Mouse (Mus musculus) thymus, postnatal 0 days (tissue): Measurements from ENCODE around the gene Ramp1. TPM values are rescaled to one million over a fixed set of nuclear protein-coding genes. Genes with fewer than 3 reads are reported as not detected.

Experiments used
- DNase-seq: peaks from one replicate; pipeline ENCODE4 v3.0.0-alpha.2; 2015; ENCODE audit warnings: low spot score
- polyA plus RNA-seq: library from polyadenylated mRNA; unstranded; fragments of >200 nt; fragmentation: Nextera tagmentation; extraction: Ambion mirVana; gene quantifications from 2 replicates; pipeline ENCODE4 v1.2.1, GENCODE M21; 2015

Ramp1 gene
- polyA plus RNA-seq, 1 experiment from 2014 or later: 158 TPM

- DNase-seq: no peak
Observed at GRCm38 (mm10) chr1:91199793-91200192, 20.2 kb downstream of the Ramp1 start.

DNA sequence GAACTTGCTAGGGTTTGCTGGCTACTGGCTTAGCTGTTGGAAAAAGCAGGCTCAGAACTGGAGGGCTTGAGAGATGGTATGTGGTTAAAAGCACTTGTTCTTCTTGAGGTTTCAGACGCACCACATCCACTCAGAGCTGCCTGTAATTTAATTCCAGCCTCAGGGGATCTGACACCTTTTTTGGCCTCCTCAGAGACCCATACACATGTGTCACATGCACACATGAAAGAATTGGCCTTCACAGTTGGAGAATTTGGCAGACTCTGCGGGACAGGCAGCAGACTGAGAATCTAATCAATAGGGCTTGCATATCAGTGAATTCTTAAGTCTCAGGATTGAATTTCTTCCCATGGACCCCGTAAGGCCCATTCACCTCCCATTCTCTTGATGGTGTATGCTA is 21.5 kb downstream of the Ramp1 start:
- no peak for DNase-seq

DNA sequence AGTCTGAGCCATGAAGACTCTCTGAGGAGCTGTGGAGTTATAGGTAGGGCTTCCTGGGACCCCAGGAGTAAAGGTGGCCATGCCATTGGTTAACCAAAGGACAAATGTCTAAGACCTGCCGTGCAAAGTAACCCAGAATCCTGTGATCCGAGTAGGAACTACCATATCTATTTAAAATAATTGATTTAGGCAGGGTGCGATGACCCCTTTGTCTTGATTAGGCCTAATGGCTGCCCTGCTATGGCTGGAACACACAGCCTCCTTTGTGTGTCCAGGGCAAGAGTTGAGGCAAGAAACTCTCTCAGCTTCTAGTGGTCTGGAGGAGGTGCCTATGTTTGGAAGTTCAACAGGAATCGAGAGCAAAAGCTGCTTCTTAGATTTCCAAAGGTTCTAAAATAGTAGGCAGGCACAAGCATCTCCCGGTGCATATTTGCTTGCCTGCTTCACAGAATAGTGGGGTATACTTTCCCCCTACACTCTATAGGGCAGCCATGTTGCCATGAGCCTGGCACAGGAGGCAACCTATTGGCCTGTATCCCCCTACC is 24.7 kb downstream of the Ramp1 start:
- DNase-seq: no peak

DNA sequence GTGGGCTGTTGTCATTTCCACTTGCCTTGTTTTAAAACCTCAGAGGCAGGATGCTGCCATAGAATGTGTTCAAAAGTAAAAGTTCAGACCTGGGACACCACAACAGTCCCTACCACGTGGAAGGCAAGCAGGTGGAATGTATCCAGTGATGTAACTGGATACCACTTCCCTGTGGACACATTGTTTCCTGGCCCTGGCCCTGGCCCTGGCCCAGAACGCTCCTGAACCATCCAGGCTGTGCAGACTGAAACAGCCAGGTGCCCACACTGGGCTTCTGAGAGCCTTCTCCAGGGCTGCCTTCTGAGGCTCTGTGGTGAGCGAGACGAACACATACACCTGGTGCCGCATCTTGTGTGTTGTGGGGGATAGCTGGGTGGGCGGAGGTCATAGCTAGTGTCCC is 26.0 kb downstream of the Ramp1 start:
- DNase-seq: no peak

- DNase-seq: no peak
Observed at GRCm38 (mm10) chr1:91206336-91206735, 26.7 kb downstream of the Ramp1 start.

GRCm38 (mm10) chr1:91206873-91207272 is 27.3 kb downstream of the Ramp1 start:
- DNase-seq: no peak

GRCm38 (mm10) chr1:91207334-91208074 is 27.9 kb downstream of the Ramp1 start:
- DNase-seq: no peak

- DNase-seq: no peak
Observed at GRCm38 (mm10) chr1:91209343-91209742, 29.7 kb downstream of the Ramp1 start.

DNA sequence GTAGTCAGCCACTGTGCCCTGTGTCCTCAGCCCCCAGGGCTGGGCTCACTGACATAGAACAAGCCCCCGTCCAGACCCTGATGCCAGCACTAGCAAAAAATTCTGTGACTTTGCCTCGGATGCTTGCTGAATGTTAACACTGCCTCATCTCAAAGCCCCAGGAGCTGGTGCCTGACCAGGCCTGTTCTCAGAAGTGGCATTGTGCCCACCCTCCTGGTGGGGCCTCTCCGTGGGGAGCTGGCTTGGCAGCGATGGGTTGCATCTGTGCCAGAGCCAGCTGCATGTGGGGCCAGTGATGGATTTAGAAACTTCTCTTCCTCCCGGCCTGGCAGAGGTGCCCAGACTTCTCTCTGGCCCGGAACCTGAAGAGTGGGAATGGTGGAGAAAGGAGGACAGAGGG is 30.2 kb downstream of the Ramp1 start:
- DNase-seq: no peak

- peak; percentile 85 for DNase-seq
Observed at GRCm38 (mm10) chr1:91211099-91211498, 31.5 kb downstream of the Ramp1 start.

DNA sequence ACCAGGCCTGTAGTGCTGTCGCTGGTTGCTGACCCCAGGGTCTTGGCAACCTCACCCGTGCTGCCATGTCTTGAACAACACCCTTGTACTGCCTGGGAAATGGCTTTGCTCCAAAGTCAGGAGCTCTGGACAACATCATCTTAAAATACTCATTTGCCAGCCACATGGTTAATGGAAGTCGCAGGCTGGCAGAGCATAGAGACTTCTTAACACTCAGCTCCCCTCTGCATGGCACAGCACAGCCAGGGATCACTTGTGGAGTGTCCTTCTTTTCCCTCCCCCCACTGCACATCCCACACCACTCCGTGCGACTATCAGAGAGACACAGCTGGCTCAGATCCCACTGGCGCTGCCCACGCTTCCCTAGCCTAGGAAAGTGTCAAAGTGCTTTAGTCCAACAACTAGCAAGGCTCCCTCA is 32.0 kb downstream of the Ramp1 start:
- no peak for DNase-seq

DNA sequence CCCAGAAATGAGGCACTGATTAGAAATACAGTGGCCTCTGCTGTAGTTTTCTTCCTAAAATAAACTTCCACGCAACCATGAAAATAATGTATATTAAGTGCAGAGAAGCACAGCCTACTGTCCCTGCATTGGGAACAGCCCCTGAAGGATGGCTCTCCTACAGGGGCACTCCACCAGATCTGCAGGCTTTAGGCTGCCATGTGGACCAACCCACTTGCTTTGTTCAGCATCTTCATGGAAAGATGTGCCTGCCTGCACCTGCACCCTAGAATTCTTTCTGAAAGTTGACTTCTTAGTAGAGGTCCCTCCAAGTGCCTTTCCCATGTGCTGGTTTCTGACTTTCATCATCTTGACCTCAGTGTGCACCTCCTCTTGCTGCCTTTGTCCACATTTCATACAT is 35.6 kb downstream of the Ramp1 start:
- DNase-seq: no peak

- peak; percentile 56 for DNase-seq
Observed at GRCm38 (mm10) chr1:91215981-91216380, 36.4 kb downstream of the Ramp1 start.

DNA sequence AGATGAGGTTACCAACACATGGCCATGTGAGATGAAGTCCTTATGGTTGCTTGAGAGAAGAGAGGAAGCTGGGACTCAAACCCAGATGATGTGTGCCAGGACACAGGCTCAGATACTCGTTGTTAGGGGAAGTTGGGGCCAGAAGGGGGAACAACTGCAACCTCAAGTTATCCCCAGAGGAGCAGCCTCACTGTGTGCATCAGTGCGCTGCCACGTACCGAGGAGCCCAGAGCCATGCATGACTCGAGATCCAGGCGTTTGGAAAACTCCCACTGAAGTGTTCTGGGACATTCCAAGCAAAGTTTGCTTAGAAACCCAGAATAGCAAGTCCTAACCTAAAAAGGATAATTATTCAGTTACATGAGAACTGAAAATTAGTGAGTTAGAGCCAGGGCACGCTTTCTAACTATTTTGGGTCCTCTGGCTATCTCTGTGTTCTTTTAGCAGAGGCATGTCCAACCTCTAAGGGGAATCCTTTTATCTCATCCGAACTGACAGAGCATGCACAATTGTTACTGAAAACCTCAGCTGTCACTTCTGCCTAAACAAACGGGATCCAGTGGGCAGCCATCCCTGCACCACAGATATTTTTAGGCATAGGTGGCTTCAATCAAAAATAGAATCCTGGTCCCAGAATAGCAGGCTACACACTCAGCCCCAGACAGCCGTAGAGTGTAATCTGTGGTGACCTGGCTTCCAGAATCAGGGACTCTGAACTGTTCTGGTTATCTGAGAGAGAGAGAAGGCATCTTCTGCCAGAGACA is 37.1 kb downstream of the Ramp1 start:
- peak; percentile 32 for DNase-seq

DNA sequence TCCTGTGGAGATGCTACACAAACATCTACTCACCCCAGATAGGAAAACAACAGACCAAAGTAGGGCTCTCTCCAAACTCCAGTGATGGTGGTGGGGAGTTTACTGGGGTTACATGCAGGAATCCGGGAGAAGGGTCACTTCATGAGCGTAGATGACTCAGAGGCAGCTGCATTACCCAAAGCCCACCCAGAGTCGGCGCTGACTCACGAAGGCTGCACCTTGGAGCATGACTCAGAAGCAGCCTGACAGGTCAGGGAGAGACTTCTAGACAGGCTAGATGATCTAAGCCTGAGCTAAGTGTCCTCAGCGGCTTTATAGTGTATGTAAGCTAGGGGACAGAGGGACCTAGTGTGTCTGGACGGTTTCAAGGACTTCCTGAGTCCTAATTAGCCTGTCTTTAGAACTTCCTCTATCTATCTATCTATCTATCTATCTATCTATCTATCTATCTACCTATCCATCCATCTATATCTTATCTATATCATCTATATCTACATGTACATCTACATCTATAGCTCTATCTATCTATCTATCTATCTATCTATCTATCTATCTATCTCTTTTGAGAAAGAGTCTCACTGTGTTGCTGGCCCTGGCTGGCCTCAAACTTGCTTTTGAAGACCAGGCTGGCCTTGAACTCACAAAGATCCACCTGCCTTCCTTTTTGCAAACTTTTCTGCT is 40.2 kb downstream of the Ramp1 start:
- DNase-seq: no peak

GRCm38 (mm10) chr1:91220322-91220672 is 40.7 kb downstream of the Ramp1 start:
- no peak for DNase-seq

DNA sequence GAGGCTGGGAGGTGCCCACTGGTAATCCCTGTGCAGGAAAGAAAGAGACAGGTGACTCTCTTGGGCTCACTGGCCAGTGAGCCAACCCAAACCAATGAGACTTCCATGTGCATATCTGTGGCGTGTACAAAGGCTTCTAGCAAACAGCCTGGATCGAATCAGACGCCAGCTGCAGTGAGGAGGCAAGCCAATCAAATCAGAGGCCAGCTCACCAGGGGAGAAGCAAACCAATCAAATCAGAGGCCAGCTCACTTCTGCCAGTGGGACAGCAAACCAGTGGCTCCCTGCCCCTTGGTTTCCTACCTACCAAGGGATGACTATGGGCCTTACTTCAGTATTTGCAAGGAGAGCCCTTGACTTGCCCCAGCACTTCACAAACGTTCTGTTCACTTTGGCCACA is 46.9 kb downstream of the Ramp1 start:
- no peak for DNase-seq

GRCm38 (mm10) chr1:91227381-91228054 is 47.9 kb downstream of the Ramp1 start:
- DNase-seq: no peak

DNA sequence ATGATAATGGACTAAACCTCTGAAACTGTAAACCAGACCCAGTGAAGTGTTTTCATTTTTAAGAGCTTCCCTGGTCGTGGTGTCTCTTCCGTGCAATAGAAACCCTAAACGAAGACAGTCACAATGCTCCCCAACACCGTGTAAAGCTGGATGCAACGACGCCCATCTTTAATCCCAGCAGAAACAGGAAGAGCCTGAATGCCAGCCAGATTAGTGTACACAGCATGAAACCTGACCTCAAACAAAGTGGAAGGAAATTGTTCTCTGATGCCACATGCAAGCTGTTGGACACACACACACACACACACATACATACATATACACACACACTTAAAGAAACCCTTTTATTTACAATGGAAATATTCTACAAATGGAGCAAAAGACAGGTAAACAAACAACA is 51.5 kb downstream of the Ramp1 start:
- no peak for DNase-seq

GRCm38 (mm10) chr1:91231896-91232295 is 52.3 kb downstream of the Ramp1 start:
- DNase-seq: no peak

DNA sequence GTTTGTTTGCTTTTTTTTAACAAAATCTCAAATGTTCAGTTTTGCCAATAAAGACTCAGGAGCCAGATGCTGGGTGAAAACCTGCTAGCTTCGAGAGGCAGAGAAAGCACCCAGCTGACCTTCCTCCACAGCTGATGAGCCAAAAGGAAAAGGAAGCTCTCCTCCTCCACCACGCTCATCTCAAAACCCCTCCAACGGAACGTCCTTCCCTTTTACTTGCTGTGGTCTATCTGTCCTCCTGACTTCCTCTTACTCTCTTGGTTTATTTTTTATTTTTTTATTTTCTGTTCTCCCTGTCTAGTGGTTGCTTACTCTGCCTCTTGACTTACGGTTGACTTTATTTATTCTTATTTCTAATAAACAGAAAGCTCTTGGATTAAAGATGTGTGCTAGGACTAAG is 55.8 kb downstream of the Ramp1 start:
- DNase-seq: no peak

GRCm38 (mm10) chr1:91237676-91238075 is 58.1 kb downstream of the Ramp1 start:
- no peak for DNase-seq
